Mouse (Mus musculus) stomach, postnatal 0 days (tissue): ENCODE results near the gene Crcp.

Source experiments
- CTCF ChIP-seq: IDR thresholded peaks from 2 replicates; pipeline ENCODE4 v1.5.1; 2016; ENCODE audit warnings: antibody characterized with exemption, low read depth, mild to moderate bottlenecking, moderate library complexity
- EP300 ChIP-seq: optimal IDR thresholded peaks from 2 replicates; pipeline ENCODE3; 2016; ENCODE audit warnings: antibody characterized with exemption

DNA sequence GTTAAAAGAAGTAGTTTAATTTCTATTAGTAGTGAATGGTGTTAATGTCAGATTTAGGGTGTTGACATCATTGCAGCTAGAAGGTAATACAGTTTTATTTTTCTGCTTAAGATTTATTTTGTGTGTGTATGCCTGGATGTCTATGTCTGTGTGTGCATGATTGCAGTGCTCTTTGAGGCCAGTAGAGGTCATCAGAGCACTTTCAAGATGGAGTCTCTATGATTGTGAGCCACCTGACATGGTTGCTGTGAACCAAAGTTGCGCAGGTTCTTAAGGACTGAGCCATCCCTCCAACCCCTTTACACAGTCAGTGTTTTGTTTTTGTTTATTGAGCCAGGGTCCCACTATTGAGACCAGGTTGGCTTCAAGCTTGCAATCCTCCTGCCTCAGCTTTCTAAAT is 36.5 kb downstream of the Crcp start:
- TF ChIP-seq EP300 (no peak), CTCF (peak; percentile 65)
